Mouse (Mus musculus) midbrain, embryonic 16.5 days (tissue): Measurements from ENCODE around the gene Btg1-ps1. TPM values are rescaled to one million over a fixed set of nuclear protein-coding genes. Genes with fewer than 3 reads are reported as not detected.
"Not testable (repeated sequence)": the region's sequence is repeated elsewhere in the genome, so short reads cannot be mapped to it uniquely, and the experiment has no call there.

Experiments used
- ATAC-seq: fragments of 200-750 bp; cut with Nextera tagmentation; 2 replicates; pipeline ENCODE4 v1.8.0; 2017; ENCODE audit warnings: moderate TSS enrichment
- H3K27ac ChIP-seq: fragments of 300-500 bp; sonication (generic); 2 replicates; pipeline ENCODE4 v1.5.1; 2014; ENCODE audit warnings: mild to moderate bottlenecking, low read length, mixed read lengths
- H3K27me3 ChIP-seq: fragments of 300-500 bp; sonication (generic); 2 replicates; pipeline ENCODE4 v1.6.1; 2014; ENCODE audit warnings: low read depth, low read length, mixed read lengths; ENCODE audit not compliant: control insufficient read depth, insufficient read depth
- H3K36me3 ChIP-seq: fragments of 300-500 bp; sonication (generic); 2 replicates; pipeline ENCODE4 v1.6.1; 2014; ENCODE audit warnings: mild to moderate bottlenecking, low read length, moderate library complexity, mixed read lengths; ENCODE audit not compliant: control insufficient read depth, insufficient read depth
- H3K4me1 ChIP-seq: fragments of 300-500 bp; sonication (generic); 2 replicates; pipeline ENCODE4 v1.6.1; 2014; ENCODE audit warnings: mild to moderate bottlenecking, low read length, mixed read lengths; ENCODE audit not compliant: control insufficient read depth, insufficient read depth
- H3K4me2 ChIP-seq: fragments of 300-500 bp; sonication (generic); 2 replicates; pipeline ENCODE4 v1.6.1; 2014; ENCODE audit warnings: mild to moderate bottlenecking, low read length, mixed read lengths
- H3K4me3 ChIP-seq: fragments of 300-500 bp; sonication (generic); 2 replicates; pipeline ENCODE4 v1.5.1; 2014; ENCODE audit warnings: low read depth, mild to moderate bottlenecking, low read length, moderate library complexity, mixed read lengths
- H3K9ac ChIP-seq: fragments of 300-500 bp; sonication (generic); 2 replicates; pipeline ENCODE4 v1.6.1; 2014; ENCODE audit warnings: low read depth, low read length, mixed read lengths
- H3K9me3 ChIP-seq: fragments of 300-500 bp; sonication (generic); replicated peaks from 2 replicates; pipeline ENCODE4 v1.6.1; 2014; ENCODE audit warnings: mild to moderate bottlenecking, low read length, mixed read lengths; ENCODE audit not compliant: control insufficient read depth, poor library complexity, severe bottlenecking
- WGBS: fragments of 180-500 bp; shearing (Covaris S2); extraction: QIAGEN DNeasy Blood & Tissue Kit; methylation state at CpG from one replicate; pipeline ENCODE4 v1.1.7; 2014; 5-methylcytosine and 5-hydroxymethylcytosine counted together
- polyA plus RNA-seq: library from polyadenylated mRNA; unstranded; fragments of >200 nt; fragmentation: Nextera tagmentation; extraction: Ambion mirVana; gene quantifications from 2 replicates; pipeline ENCODE4 v1.2.1, GENCODE M21; 2015

The Btg1-ps1 gene
- not detected in 2 replicates for polyA plus RNA-seq

DNA sequence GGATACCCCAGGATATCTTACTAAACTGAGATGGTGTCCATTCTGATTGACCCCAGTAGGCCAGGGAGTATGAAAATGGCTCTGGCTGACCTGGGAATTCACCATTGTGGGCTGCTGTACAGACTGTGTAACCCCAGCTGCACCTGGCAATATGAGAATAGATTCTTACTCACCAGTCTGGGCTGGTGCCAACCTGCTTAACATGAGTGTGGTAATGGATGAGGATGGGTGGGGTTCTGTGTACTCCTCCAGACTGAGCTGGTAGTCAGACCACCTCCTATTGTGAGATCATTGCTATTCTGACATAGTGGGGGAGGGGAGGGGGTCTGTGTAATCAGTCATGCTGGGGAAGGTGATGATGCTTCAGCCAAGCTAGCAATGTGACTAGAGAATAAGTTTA lies at the start of gene Btg1-ps1:
Btg1-ps1 (minus strand) TSS at position 219 of the 400 bp plus-strand sequence.
- not testable (repeated sequence) for H3K36me3 ChIP-seq, H3K27me3 ChIP-seq, H3K4me2 ChIP-seq, H3K4me3 ChIP-seq, H3K4me1 ChIP-seq, H3K9ac ChIP-seq, ATAC-seq, H3K27ac ChIP-seq, H3K9me3 ChIP-seq

DNA sequence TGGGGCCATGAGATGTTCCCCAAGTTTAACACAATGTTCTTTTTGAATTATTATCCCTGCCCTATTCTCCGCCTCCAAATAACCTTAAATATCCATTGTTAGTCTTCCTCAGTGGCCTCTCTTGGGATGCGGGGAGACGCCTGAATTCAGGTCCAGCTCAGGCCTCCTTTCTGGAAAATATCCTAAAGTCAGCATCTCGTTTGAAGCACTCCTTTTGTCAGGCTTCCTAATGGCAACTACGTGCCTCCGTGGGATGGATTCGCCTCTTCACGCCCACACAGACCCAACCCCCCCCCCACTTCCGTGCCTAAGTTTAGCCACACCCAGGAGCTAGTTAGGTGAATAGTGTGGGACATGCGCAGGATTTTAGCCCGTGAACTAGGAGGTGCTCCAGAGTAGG lies 47.6 kb upstream of the Btg1-ps1 start, which contains the start of gene Rhox10:
Rhox10 (plus strand) TSS at position 301 of the 400 bp plus-strand sequence.
- Histone ChIP-seq H3K9ac (no peak within 1 kb of the TSS), H3K9me3 (no peaks in the 10 kb centered on the region), H3K36me3 (no peaks in the 10 kb centered on the region), H3K4me1 (no peaks in the 10 kb centered on the region), H3K27ac (no peak within 1 kb of the TSS), H3K27me3 (no peaks in the 10 kb centered on the region), H3K4me3 (no peak within 1 kb of the TSS), H3K4me2 (no peak within 1 kb of the TSS)
- WGBS, result 93% methylated on average over 11 of the region's 11 CpGs
- ATAC-seq, result no peak

DNA sequence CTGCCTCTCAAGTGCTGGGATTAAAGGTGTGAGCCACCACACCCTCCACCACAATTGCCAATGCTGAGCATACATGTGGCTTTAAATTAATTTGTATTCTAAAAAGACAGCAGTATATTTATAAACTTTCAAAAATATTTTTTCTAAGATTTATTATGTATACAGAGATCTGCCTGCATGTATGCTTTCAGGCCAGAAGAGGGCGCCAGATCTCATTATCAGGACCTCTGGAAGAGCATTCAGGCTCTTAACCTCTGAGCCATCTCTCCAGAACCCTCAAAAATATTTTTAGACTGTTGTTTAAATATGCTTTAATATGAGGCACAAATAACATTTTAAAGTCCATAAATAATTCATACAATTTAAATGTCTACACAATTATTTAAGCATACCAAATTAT lies 42.9 kb upstream of the Btg1-ps1 start:
- Histone ChIP-seq H3K36me3 (no peaks in the 10 kb centered on the region), H3K4me2 (no peak overlapping the region), H3K4me3 (no peak overlapping the region), H3K9me3 (no peaks in the 10 kb centered on the region), H3K27ac (no peak overlapping the region), H3K27me3 (no peaks in the 10 kb centered on the region), H3K4me1 (no peaks in the 10 kb centered on the region), H3K9ac (no peak overlapping the region)
- 0% methylated on average over 1 of the region's 1 CpGs for WGBS
- no peak for ATAC-seq

GRCm38 (mm10) chrX:38043014-38043413 lies 24.4 kb upstream of the Btg1-ps1 start, which contains the start of gene Btg1-ps2:
TSS of gene Btg1-ps2 (minus strand) at chrX:38043114.
- not testable (repeated sequence) for H3K4me3 ChIP-seq, H3K27ac ChIP-seq, H3K36me3 ChIP-seq, H3K27me3 ChIP-seq, H3K4me1 ChIP-seq, H3K9ac ChIP-seq, H3K4me2 ChIP-seq, H3K9me3 ChIP-seq, ATAC-seq

DNA sequence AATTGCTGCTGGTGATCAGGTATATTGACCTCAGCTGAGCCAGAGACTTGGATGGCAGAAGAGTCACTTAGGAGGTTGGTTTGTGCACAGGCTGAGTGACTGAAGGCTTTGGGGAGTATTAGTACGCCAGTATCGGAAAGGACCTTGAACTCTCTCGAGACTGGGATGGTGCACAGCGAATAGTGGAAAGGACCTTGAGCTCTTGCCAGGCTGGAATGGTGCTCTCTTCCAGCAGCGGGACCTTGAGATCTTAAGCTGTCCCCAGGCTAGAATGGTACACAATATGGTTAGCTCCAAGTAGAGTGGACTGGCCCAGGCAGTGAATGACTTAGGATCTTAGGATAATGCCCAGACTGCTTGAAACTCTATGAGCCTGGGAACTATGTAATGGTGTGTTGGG lies 21.1 kb upstream of the Btg1-ps1 start:
- Histone ChIP-seq H3K9me3 (no peaks in the 10 kb centered on the region), H3K4me3 (no peak overlapping the region), H3K27me3 (no peaks in the 10 kb centered on the region), H3K9ac (no peak overlapping the region), H3K4me1 (no peaks in the 10 kb centered on the region), H3K4me2 (no peak overlapping the region), H3K27ac (no peak overlapping the region), H3K36me3 (no peaks in the 10 kb centered on the region)
- no peak for ATAC-seq
- 94% methylated on average over 5 of the region's 5 CpGs for WGBS

DNA sequence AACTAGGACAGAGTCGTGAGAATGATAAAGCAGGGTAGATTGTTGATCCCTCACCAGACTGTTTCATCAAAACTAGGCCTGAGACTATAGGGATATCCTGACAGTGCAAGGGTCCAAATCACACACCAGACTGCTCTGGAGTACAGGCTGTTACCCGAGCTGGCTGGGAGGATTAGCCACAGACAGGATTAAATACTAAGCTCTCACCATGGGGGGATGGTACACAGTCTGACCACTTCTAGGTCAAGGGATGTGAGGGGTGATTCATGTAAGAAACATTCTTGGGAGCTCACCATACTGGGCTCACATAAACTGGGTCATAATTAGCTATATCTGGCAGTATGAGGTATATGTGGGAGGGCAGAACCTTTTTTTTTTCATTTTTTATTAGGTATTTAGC lies 15.2 kb upstream of the Btg1-ps1 start:
- no peaks in the 10 kb centered on the region for H3K4me1 ChIP-seq
- ATAC-seq, result no peak
- H3K4me3 ChIP-seq, result no peak overlapping the region
- H3K9me3 ChIP-seq, result no peaks in the 10 kb centered on the region
- no peak overlapping the region for H3K9ac ChIP-seq
- H3K27ac ChIP-seq, result no peak overlapping the region
- H3K36me3 ChIP-seq, result no peaks in the 10 kb centered on the region
- 38% methylated on average over 2 of the region's 2 CpGs for WGBS
- no peak overlapping the region for H3K4me2 ChIP-seq
- no peaks in the 10 kb centered on the region for H3K27me3 ChIP-seq

DNA sequence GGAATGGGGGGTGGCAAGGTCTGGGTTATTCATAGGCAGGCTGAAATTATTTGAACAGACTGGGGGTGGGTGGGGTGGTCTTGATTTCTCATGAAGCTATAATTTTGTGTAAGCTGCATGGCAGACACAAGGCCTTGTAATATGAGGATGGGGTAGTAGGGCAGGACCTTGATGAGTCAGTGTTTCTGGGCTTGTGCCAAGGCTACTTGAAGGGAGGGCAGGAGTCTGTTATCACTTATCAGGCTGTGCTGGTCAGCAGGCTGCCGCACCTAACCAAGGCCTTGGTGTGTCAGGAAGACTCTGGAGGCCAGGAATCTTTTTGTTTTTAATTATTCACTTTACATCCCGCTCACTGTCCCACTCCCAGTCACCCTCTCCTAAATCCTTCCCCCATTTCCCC lies 9.9 kb downstream of the Btg1-ps1 start:
- Histone ChIP-seq H3K27me3 (no peaks in the 10 kb centered on the region), H3K9ac (no peak overlapping the region), H3K4me2 (no peak overlapping the region), H3K36me3 (no peaks in the 10 kb centered on the region), H3K4me1 (no peaks in the 10 kb centered on the region), H3K4me3 (no peak overlapping the region), H3K27ac (no peak overlapping the region), H3K9me3 (no peaks in the 10 kb centered on the region)
- 78% methylated on average over 2 of the region's 2 CpGs for WGBS
- no peak for ATAC-seq

Other genes starting within 250 kb of the Btg1-ps1 start
- gene Rhox5, start 214.0 kb downstream of the Btg1-ps1 start, polyA plus RNA-seq, result 0.36 and 0.62 TPM in 2 replicates
- not detected in 2 replicates for gene Rhox6, start 191.9 kb downstream of the Btg1-ps1 start, polyA plus RNA-seq
- gene Rhox7a, start 187.1 kb downstream of the Btg1-ps1 start, polyA plus RNA-seq, result not detected in 2 replicates
- gene Rhox8, start 139.9 kb downstream of the Btg1-ps1 start, polyA plus RNA-seq, result not detected in 2 replicates
- not detected in 2 replicates for gene Rhox7b, start 121.6 kb downstream of the Btg1-ps1 start, polyA plus RNA-seq
- gene Rhox9, start 117.0 kb downstream of the Btg1-ps1 start, polyA plus RNA-seq, result not detected in 2 replicates
- not detected in 2 replicates for gene Btg1-ps2, start 24.3 kb upstream of the Btg1-ps1 start, polyA plus RNA-seq
- not detected in 2 replicates for gene Rhox10, start 47.7 kb upstream of the Btg1-ps1 start, polyA plus RNA-seq
- not detected in 2 replicates for gene Rhox11, start 66.3 kb upstream of the Btg1-ps1 start, polyA plus RNA-seq
- not detected in 2 replicates for gene Rhox12, start 92.1 kb upstream of the Btg1-ps1 start, polyA plus RNA-seq
- gene Rhox13, start 102.4 kb upstream of the Btg1-ps1 start, polyA plus RNA-seq, result not detected in 2 replicates
- 3.4 and 4.6 TPM in 2 replicates for gene Zbtb33, start 171.0 kb upstream of the Btg1-ps1 start, polyA plus RNA-seq
- gene Tmem255a, start 233.6 kb upstream of the Btg1-ps1 start, polyA plus RNA-seq, result 24.1 and 24.4 TPM in 2 replicates